Mouse (Mus musculus) thymus, postnatal 25 days (tissue): Measurements from ENCODE around the gene Sgca.
A peak's percentile ranks its signal among the peaks of the same experiment; 100 is the strongest.
"Not testable (repeated sequence)": the region's sequence is repeated elsewhere in the genome, so short reads cannot be mapped to it uniquely, and the experiment has no call there.

Source experiments
- DNase-seq: peaks from one replicate; pipeline ENCODE4 v3.0.0; 2022

Sgca gene

GRCm38 (mm10) chr11:94976199-94976598 lies at the start of gene Sgca:
Gene Sgca, minus strand, starts transcription at chr11:94976327.
- DNase-seq: no peak

- no peak for DNase-seq
Observed at GRCm38 (mm10) chr11:95025227-95026012, 49.3 kb upstream of the Sgca start.

- DNase-seq: no peak
Observed at GRCm38 (mm10) chr11:95024439-95025184, 48.5 kb upstream of the Sgca start.

GRCm38 (mm10) chr11:95023481-95023880 lies 47.4 kb upstream of the Sgca start:
- no peak for DNase-seq

- DNase-seq: no peak
Observed at GRCm38 (mm10) chr11:95022237-95022992, 46.3 kb upstream of the Sgca start.

GRCm38 (mm10) chr11:95015484-95015883 lies 39.4 kb upstream of the Sgca start:
- no peak for DNase-seq

GRCm38 (mm10) chr11:95012487-95012886 lies 36.4 kb upstream of the Sgca start:
- DNase-seq: no peak

GRCm38 (mm10) chr11:95012075-95012474 lies 35.9 kb upstream of the Sgca start:
- DNase-seq: no peak

GRCm38 (mm10) chr11:95011416-95011815 lies 35.3 kb upstream of the Sgca start:
- no peak for DNase-seq

GRCm38 (mm10) chr11:95010841-95011403 lies 34.8 kb upstream of the Sgca start:
- DNase-seq: not testable (repeated sequence)

- no peak for DNase-seq
Observed at GRCm38 (mm10) chr11:95010141-95010739, 34.1 kb upstream of the Sgca start.

- no peak for DNase-seq
Observed at GRCm38 (mm10) chr11:95009629-95010014, 33.5 kb upstream of the Sgca start, which contains the start of gene Samd14. Gene Samd14, plus strand, starts transcription at chr11:95009879.

- DNase-seq: no peak
Observed at GRCm38 (mm10) chr11:95008661-95009628, 32.8 kb upstream of the Sgca start.

GRCm38 (mm10) chr11:95007418-95007817 lies 31.3 kb upstream of the Sgca start:
- DNase-seq: no peak

GRCm38 (mm10) chr11:95006525-95007219 lies 30.5 kb upstream of the Sgca start:
- DNase-seq: peak; percentile 83

- no peak for DNase-seq
Observed at GRCm38 (mm10) chr11:95006038-95006437, 29.9 kb upstream of the Sgca start.

- no peak for DNase-seq
Observed at GRCm38 (mm10) chr11:95004937-95005198, 28.7 kb upstream of the Sgca start.

- DNase-seq: no peak
Observed at GRCm38 (mm10) chr11:95004136-95004936, 28.2 kb upstream of the Sgca start.

GRCm38 (mm10) chr11:95002705-95003104 lies 26.6 kb upstream of the Sgca start:
- no peak for DNase-seq
